Mouse (Mus musculus) heart, embryonic 11.5 days (tissue): Measurements from ENCODE around the gene Syk. TPM values are rescaled to one million over a fixed set of nuclear protein-coding genes. Genes with fewer than 3 reads are reported as not detected.

Experiments used
- ATAC-seq: fragments of 200-750 bp; cut with Nextera tagmentation; replicated peaks from 2 replicates; pipeline ENCODE4 v1.8.0; 2017; ENCODE audit warnings: moderate library complexity; ENCODE audit not compliant: insufficient number of reproducible peaks, low FRiP score, low TSS enrichment
- H3K27ac ChIP-seq: fragments of 300-500 bp; sonication (generic); 2 replicates; pipeline ENCODE4 v1.5.1; 2014; ENCODE audit warnings: mild to moderate bottlenecking, low read depth, low read length
- H3K27me3 ChIP-seq: fragments of 300-500 bp; sonication (generic); 2 replicates; pipeline ENCODE4 v1.6.1; 2014; ENCODE audit warnings: mild to moderate bottlenecking, low read length, mixed read lengths; ENCODE audit not compliant: control insufficient read depth, insufficient read depth
- H3K36me3 ChIP-seq: fragments of 300-500 bp; sonication (generic); 2 replicates; pipeline ENCODE4 v1.6.1; 2014; ENCODE audit warnings: mild to moderate bottlenecking, low read length, moderate library complexity, mixed read lengths; ENCODE audit not compliant: control insufficient read depth, insufficient read depth
- H3K4me1 ChIP-seq: fragments of 300-500 bp; sonication (generic); 2 replicates; pipeline ENCODE4 v1.6.1; 2014; ENCODE audit warnings: low read length; ENCODE audit not compliant: control insufficient read depth, insufficient read depth
- H3K4me2 ChIP-seq: fragments of 300-500 bp; sonication (generic); 2 replicates; pipeline ENCODE4 v1.6.1; 2014; ENCODE audit warnings: mild to moderate bottlenecking, moderate library complexity
- H3K4me3 ChIP-seq: fragments of 300-500 bp; sonication (generic); 2 replicates; pipeline ENCODE4 v1.5.1; 2014; ENCODE audit warnings: low read depth, low read length
- H3K9ac ChIP-seq: fragments of 300-500 bp; sonication (generic); 2 replicates; pipeline ENCODE4 v1.6.1; 2014; ENCODE audit warnings: mild to moderate bottlenecking, low read depth, low read length, moderate library complexity
- H3K9me3 ChIP-seq: fragments of 300-500 bp; sonication (generic); replicated peaks from 2 replicates; pipeline ENCODE4 v1.6.1; 2016; ENCODE audit warnings: low read length; ENCODE audit not compliant: control insufficient read depth
- WGBS: fragments of 180-500 bp; shearing (Covaris S2); extraction: QIAGEN DNeasy Blood & Tissue Kit; methylation state at CpG from one replicate; pipeline ENCODE4 v1.1.7; 2014; ENCODE audit not compliant: insufficient replicate concordance; 5-methylcytosine and 5-hydroxymethylcytosine counted together
- polyA plus RNA-seq: library from polyadenylated mRNA; unstranded; fragments of >200 nt; fragmentation: Nextera tagmentation; extraction: Ambion mirVana; gene quantifications from 2 replicates; pipeline ENCODE4 v1.2.1, GENCODE M21; 2014

Gene Syk
- polyA plus RNA-seq, 1 experiment from 2014 or later = 6.4 TPM

GRCm38 (mm10) chr13:52613266-52613665, 30.3 kb downstream of the Syk start:
- no peaks in the 10 kb centered on the region for H3K27me3 ChIP-seq
- no peak overlapping the region for H3K9ac ChIP-seq
- no peak for ATAC-seq
- no peak overlapping the region for H3K4me2 ChIP-seq
- no peaks in the 10 kb centered on the region for H3K36me3 ChIP-seq
- no peak overlapping the region for H3K27ac ChIP-seq
- H3K9me3 ChIP-seq = no peaks in the 10 kb centered on the region
- H3K4me1 ChIP-seq = no peaks in the 10 kb centered on the region
- 76% methylated on average over 3 of the region's 3 CpGs for WGBS
- H3K4me3 ChIP-seq = no peak overlapping the region

GRCm38 (mm10) chr13:52615085-52615484, 32.1 kb downstream of the Syk start:
- WGBS = 75% methylated on average over 4 of the region's 4 CpGs
- Histone ChIP-seq H3K4me1 (no peaks in the 10 kb centered on the region), H3K36me3 (no peaks in the 10 kb centered on the region), H3K27ac (no peak overlapping the region), H3K9me3 (no peaks in the 10 kb centered on the region), H3K4me3 (no peak overlapping the region), H3K4me2 (no peak overlapping the region), H3K9ac (no peak overlapping the region), H3K27me3 (no peaks in the 10 kb centered on the region)
- ATAC-seq = no peak

- H3K27me3 ChIP-seq = no peaks in the 10 kb centered on the region
- 57% methylated on average over 11 of the region's 11 CpGs for WGBS
- no peaks in the 10 kb centered on the region for H3K9me3 ChIP-seq
- 0 out of 2 replicates have a peak, but pooled peaks have one; percentile 57 for ATAC-seq
- no peak overlapping the region for H3K27ac ChIP-seq
- no peaks in the 10 kb centered on the region for H3K36me3 ChIP-seq
- no peak overlapping the region for H3K4me2 ChIP-seq
- H3K4me1 ChIP-seq = no peaks in the 10 kb centered on the region
- no peak overlapping the region for H3K9ac ChIP-seq
- H3K4me3 ChIP-seq = no peak overlapping the region
These were observed 34.2 kb downstream of the Syk start for GRCm38 (mm10) chr13:52617096-52617714.

- no peak overlapping the region for H3K4me2 ChIP-seq
- H3K36me3 ChIP-seq = no peaks in the 10 kb centered on the region
- no peak overlapping the region for H3K4me3 ChIP-seq
- no peaks in the 10 kb centered on the region for H3K9me3 ChIP-seq
- 0 out of 2 replicates have a peak, but pooled peaks cover under 1% of the 10 kb centered on the region for H3K4me1 ChIP-seq
- no peak overlapping the region for H3K27ac ChIP-seq
- 77% methylated on average over 4 of the region's 4 CpGs for WGBS
- no peak overlapping the region for H3K9ac ChIP-seq
- no peaks in the 10 kb centered on the region for H3K27me3 ChIP-seq
- ATAC-seq = no peak
These were observed 35.6 kb downstream of the Syk start for GRCm38 (mm10) chr13:52618592-52618991.

- Histone ChIP-seq H3K27ac (no peak overlapping the region), H3K4me3 (no peak overlapping the region), H3K4me1 (0 out of 2 replicates have a peak, but pooled peaks cover 3% of the 10 kb centered on the region), H3K4me2 (no peak overlapping the region), H3K27me3 (no peaks in the 10 kb centered on the region), H3K9me3 (no peaks in the 10 kb centered on the region), H3K9ac (no peak overlapping the region), H3K36me3 (no peaks in the 10 kb centered on the region)
- ATAC-seq = no peak
- 78% methylated on average over 5 of the region's 5 CpGs for WGBS
These were observed 36.5 kb downstream of the Syk start for GRCm38 (mm10) chr13:52619482-52619881.

GRCm38 (mm10) chr13:52624038-52624437, 41.1 kb downstream of the Syk start:
- Histone ChIP-seq H3K9ac (no peak overlapping the region), H3K27ac (no peak overlapping the region), H3K4me2 (no peak overlapping the region), H3K4me3 (no peak overlapping the region), H3K27me3 (no peaks in the 10 kb centered on the region), H3K9me3 (no peaks in the 10 kb centered on the region), H3K4me1 (0 out of 2 replicates have a peak, but pooled peaks cover 3% of the 10 kb centered on the region), H3K36me3 (no peaks in the 10 kb centered on the region)
- ATAC-seq = no peak
- WGBS = 57% methylated on average over 4 of the region's 4 CpGs

- Histone ChIP-seq H3K9ac (no peak overlapping the region), H3K4me1 (0 out of 2 replicates have a peak, but pooled peaks cover 2% of the 10 kb centered on the region), H3K4me3 (no peak overlapping the region), H3K9me3 (no peaks in the 10 kb centered on the region), H3K36me3 (peaks cover 2% of the 10 kb centered on the region; the same call in 1 of the 2 replicates), H3K4me2 (no peak overlapping the region), H3K27me3 (no peaks in the 10 kb centered on the region), H3K27ac (no peak overlapping the region)
- no peak for ATAC-seq
- WGBS = 29% methylated on average over 9 of the region's 9 CpGs
These were observed 45.6 kb downstream of the Syk start for GRCm38 (mm10) chr13:52628602-52629001.

GRCm38 (mm10) chr13:52631624-52632023, 48.7 kb downstream of the Syk start:
- Histone ChIP-seq H3K9me3 (no peaks in the 10 kb centered on the region), H3K4me3 (no peak overlapping the region), H3K4me2 (no peak overlapping the region), H3K9ac (no peak overlapping the region), H3K27ac (no peak overlapping the region), H3K27me3 (no peaks in the 10 kb centered on the region), H3K4me1 (no peaks in the 10 kb centered on the region), H3K36me3 (peaks cover 2% of the 10 kb centered on the region; the same call in 1 of the 2 replicates)
- ATAC-seq = no peak
- 51% methylated on average over 4 of the region's 4 CpGs for WGBS

GRCm38 (mm10) chr13:52635484-52635883, 52.5 kb downstream of the Syk start:
- no peak overlapping the region for H3K4me2 ChIP-seq
- H3K27me3 ChIP-seq = no peaks in the 10 kb centered on the region
- H3K9ac ChIP-seq = no peak overlapping the region
- no peak for ATAC-seq
- no peaks in the 10 kb centered on the region for H3K4me1 ChIP-seq
- H3K4me3 ChIP-seq = no peak overlapping the region
- H3K27ac ChIP-seq = no peak overlapping the region
- H3K36me3 ChIP-seq = peaks cover 2% of the 10 kb centered on the region; the same call in 1 of the 2 replicates
- H3K9me3 ChIP-seq = no peaks in the 10 kb centered on the region
- 77% methylated on average over 3 of the region's 3 CpGs for WGBS
